Mouse (Mus musculus) testis, adult 2 months (tissue): ENCODE measurements around the gene Snph.

ENCODE experiments used
- CTCF ChIP-seq: fragments of 200-500 bp; IDR thresholded peaks from 2 replicates; pipeline ENCODE4 v1.5.1; 2012; ENCODE audit warnings: low read depth, mild to moderate bottlenecking, inconsistent platforms, low read length, moderate library complexity; ENCODE audit not compliant: control insufficient read depth, insufficient read depth, insufficient replicate concordance
- POLR2A ChIP-seq: fragments of 200-500 bp; IDR thresholded peaks from 2 replicates; pipeline ENCODE4 v1.6.1; 2012; ENCODE audit warnings: low read depth, mild to moderate bottlenecking, inconsistent platforms, low read length, moderate library complexity; ENCODE audit not compliant: control insufficient read depth

DNA sequence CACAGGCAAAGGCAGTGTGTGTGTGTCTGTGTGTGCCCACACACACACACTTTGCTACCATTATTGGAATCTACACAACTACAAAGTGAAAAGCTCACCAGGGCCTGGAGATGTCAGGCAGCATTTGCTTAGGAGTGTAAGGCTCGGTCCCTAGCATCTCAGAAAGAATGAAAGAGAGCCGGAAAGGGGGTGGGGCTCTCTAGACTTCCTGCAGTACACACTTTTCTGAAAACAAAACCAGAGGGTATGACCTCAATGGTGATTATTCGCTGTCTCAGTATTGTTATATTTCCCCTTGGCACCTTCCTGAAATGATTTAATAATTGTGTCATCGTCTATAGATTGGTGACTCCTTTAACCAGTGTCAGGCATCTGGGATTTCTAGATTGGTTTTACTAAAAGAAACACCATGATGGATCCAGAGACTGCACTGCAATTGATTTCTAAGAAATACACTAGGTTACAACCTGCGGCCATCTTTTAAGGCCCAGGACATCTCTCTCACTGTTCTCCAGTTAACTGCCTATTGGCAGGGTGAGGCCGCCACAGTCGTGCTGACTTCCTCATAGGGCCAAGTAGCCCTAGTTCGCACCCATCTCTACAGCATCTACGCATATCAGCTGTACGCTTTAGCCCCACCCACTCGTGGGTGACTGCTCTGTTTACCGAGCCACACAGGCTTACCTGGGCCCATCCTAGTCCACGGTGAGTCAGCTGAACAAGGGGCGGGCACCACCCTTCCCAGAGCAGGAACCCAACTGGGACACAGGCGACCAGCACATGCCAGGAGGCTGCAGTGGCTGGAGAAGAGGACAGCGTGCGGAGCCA is 60.3 kb downstream of the Snph start, which contains the start of gene Sdcbp2:
- TF ChIP-seq POLR2A (no peak), CTCF (no peak)
